Mouse (Mus musculus): ENCODE data around the gene Plppr4. TPM values are rescaled to one million over a fixed set of nuclear protein-coding genes. Genes with fewer than 3 reads are reported as not detected.

Plppr4 gene
- polyA plus RNA-seq (2015; fragmentation: Nextera tagmentation; extraction: Ambion mirVana): 2.1 and 2.3 TPM in 2 replicates

- Histone ChIP-seq H3K4me1 (peaks cover 4% of the 10 kb centered on the region; the same call in 1 of the 2 replicates), H3K9ac (peak within 1 kb of the TSS; percentile 29; the same call in 1 of the 2 replicates), H3K4me2 (replicated peaks) (peak within 1 kb of the TSS; percentile 72), H3K27me3 (no peaks in the 10 kb centered on the region), H3K36me3 (no peaks in the 10 kb centered on the region), H3K4me3 (replicated peaks) (peak within 1 kb of the TSS; percentile 49), H3K27ac (replicated peaks) (no peak within 1 kb of the TSS), H3K9me3 (replicated peaks) (no peaks in the 10 kb centered on the region)
- WGBS: 36% methylated on average over 5 of the region's 5 CpGs
- no peak for ATAC-seq (ENCODE audit: insufficient number of reproducible peaks, low FRiP score, low TSS enrichment, low read depth)
Observed at GRCm38 (mm10) chr3:117360528-117360927, at the start of gene Plppr4. Gene Plppr4 (minus strand): TSS chr3:117360876.

DNA sequence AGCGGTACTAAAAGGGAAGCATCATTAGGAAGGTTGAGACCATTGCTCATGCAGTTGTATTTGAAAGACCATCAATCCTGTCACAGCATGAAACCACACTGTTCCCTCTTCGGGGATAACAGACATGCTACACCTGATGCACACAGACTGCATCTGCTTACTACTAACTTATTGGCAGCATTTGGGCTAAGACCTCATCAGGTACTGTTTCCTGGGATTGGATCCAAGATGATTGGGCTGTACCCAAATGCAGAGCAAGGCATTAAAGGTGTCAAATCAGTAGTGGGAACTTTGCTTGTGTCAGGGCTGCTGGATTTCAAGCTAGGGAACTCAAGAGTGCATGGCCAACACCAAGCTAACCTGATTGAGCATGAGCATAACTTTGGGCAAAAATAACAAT lies 45.1 kb upstream of the Plppr4 start:
- H3K36me3 ChIP-seq: no peaks in the 10 kb centered on the region
- H3K9ac ChIP-seq: no peak overlapping the region
- no peaks in the 10 kb centered on the region for H3K9me3 ChIP-seq (replicated peaks)
- H3K27me3 ChIP-seq: no peaks in the 10 kb centered on the region
- H3K27ac ChIP-seq (replicated peaks): no peak overlapping the region
- H3K4me2 ChIP-seq (replicated peaks): no peak overlapping the region
- no peak for ATAC-seq (ENCODE audit: insufficient number of reproducible peaks, low FRiP score, low TSS enrichment, low read depth)
- 87% methylated on average over 2 of the region's 2 CpGs for WGBS
- H3K4me1 ChIP-seq: no peaks in the 10 kb centered on the region
- H3K4me3 ChIP-seq (replicated peaks): no peak overlapping the region

DNA sequence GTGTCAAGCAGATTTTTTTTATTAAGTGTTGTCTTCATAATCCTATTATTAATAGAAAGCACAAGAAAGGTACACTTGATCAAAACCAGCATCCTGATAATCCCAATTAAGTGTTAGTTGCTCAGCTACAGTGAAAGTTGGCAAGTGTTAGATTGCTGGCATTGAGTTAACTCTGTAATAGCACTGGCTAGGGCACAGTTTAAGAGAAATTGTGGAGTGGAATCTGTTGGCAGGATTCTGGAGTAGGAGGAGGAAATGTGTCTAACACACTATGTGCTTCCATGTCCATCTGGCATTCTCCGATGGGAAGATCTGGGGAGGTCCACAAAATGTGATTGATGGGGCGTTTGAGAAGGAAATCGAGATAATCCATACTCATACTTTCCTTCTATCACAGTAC lies 43.1 kb upstream of the Plppr4 start:
- Histone ChIP-seq H3K36me3 (no peaks in the 10 kb centered on the region), H3K4me3 (replicated peaks) (no peak overlapping the region), H3K9ac (no peak overlapping the region), H3K4me1 (no peaks in the 10 kb centered on the region), H3K4me2 (replicated peaks) (no peak overlapping the region), H3K27me3 (no peaks in the 10 kb centered on the region), H3K9me3 (replicated peaks) (no peaks in the 10 kb centered on the region), H3K27ac (replicated peaks) (no peak overlapping the region)
- ATAC-seq (ENCODE audit: insufficient number of reproducible peaks, low FRiP score, low TSS enrichment, low read depth): no peak
- WGBS: 87% methylated on average over 3 of the region's 3 CpGs

- no peak overlapping the region for H3K4me3 ChIP-seq (replicated peaks)
- WGBS: 91% methylated on average over 1 of the region's 1 CpGs
- H3K27ac ChIP-seq (replicated peaks): no peak overlapping the region
- no peaks in the 10 kb centered on the region for H3K9me3 ChIP-seq (replicated peaks)
- no peaks in the 10 kb centered on the region for H3K4me1 ChIP-seq
- no peak for ATAC-seq (ENCODE audit: insufficient number of reproducible peaks, low FRiP score, low TSS enrichment, low read depth)
- H3K36me3 ChIP-seq: no peaks in the 10 kb centered on the region
- H3K4me2 ChIP-seq (replicated peaks): no peak overlapping the region
- H3K9ac ChIP-seq: no peak overlapping the region
- no peaks in the 10 kb centered on the region for H3K27me3 ChIP-seq
Observed at GRCm38 (mm10) chr3:117366041-117366440, 5.4 kb upstream of the Plppr4 start.

DNA sequence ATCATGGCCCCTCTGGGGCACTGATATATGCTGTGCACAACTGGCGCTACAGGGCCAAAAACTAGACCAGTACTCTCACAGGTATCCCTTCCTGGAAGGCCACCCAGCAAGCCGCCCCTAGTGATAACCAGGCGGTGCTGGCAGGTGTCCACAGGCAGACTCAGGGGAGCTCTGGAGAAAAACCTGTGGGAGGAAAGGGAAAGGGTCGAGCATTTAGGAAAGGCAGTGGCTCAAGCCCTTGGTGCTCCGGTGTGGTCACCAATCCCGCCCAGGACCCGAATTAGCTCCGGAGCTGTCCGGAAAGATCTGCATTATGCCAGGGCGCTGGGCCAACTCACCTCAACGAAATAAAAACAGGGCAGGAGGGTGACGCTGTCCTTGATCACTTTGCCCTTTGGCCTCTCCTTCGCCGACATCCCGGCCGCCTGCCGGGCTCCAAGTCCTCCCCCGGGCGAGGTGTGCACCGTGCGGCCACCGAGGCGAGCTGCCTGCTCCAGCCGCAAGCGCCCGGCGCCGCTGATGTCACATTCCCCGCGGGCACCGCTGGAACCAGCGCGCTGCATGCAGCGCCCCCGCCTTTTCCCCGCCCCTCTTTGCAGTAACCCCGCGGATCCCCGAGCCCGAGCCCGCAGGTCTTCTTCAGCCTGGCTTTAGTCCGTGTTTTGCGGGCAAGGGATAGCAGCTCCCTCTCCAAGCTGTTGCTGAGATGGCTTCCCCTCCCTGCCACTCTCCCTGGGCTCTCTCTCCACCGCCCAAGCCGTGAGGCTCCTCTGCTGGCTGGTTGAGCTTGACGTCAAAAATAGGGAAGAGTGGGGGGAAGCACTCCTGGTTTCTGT lies 772 bp downstream of the Plppr4 start:
- WGBS: 4% methylated on average over 46 of the region's 46 CpGs
- Histone ChIP-seq H3K4me2 (replicated peaks) (peak overlapping the region; percentile 72), H3K4me3 (replicated peaks) (peak overlapping the region; percentile 49), H3K9ac (peak overlapping the region; percentile 29; the same call in 1 of the 2 replicates), H3K4me1 (peaks cover 4% of the 10 kb centered on the region; the same call in 1 of the 2 replicates), H3K27ac (replicated peaks) (no peak overlapping the region), H3K27me3 (no peaks in the 10 kb centered on the region), H3K9me3 (replicated peaks) (no peaks in the 10 kb centered on the region), H3K36me3 (no peaks in the 10 kb centered on the region)
- peak; percentile 43; the same call in 1 of the 2 replicates for ATAC-seq (ENCODE audit: insufficient number of reproducible peaks, low FRiP score, low TSS enrichment, low read depth)

DNA sequence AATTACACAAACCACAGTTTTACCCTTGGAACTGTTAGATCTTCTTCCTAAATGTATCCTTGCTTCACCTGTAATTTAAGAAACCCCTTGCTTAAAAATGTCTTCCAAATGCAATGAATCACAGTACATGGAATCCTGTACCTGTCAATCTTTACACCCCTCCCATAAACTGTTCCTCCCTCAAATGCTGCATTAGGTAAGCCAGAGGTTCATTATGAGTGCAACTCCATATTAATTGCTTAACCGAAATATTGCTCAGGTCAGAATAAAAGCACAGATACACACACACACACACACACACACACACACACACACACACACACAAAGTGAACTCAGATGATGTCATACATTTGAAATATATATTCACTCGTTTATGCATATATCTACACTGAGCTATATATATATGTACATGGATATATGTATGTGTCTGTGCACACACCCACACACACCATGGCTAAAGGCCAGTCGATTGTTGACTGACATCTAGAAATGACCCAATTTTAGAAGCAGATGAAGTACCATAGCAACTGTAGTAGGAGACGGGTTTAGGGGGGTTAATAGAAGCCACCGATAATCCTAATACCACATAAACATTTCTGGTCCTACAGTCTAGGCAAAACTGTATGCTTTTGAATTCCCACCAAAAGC lies 1.6 kb downstream of the Plppr4 start:
- Histone ChIP-seq H3K27ac (replicated peaks) (no peak overlapping the region), H3K4me2 (replicated peaks) (peak overlapping the region; percentile 72), H3K36me3 (no peaks in the 10 kb centered on the region), H3K9ac (no peak overlapping the region), H3K4me1 (peaks cover 4% of the 10 kb centered on the region; the same call in 1 of the 2 replicates), H3K9me3 (replicated peaks) (no peaks in the 10 kb centered on the region), H3K27me3 (no peaks in the 10 kb centered on the region), H3K4me3 (replicated peaks) (peak overlapping the region; percentile 49)
- 75% methylated on average over 5 of the region's 5 CpGs for WGBS
- ATAC-seq (ENCODE audit: insufficient number of reproducible peaks, low FRiP score, low TSS enrichment, low read depth): no peak

DNA sequence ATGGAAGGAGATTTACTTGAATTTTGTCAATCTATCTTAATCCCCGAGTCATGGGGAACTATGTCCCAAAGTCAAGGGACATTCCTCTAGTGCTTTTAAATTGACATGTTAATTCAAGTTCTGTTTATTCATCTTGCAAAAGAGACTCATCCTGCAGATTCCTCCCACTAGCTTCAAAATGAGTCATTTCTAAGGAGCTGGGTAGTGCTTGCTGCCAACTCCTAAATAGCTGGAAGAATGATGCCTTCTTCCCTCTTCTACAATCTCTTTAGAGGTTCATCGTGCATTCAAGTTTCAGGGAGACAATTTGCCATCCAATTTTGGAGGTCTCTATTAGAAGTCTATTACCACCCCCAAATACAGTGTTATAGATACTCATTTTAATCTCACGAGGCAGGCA lies 3.3 kb downstream of the Plppr4 start:
- H3K36me3 ChIP-seq: no peaks in the 10 kb centered on the region
- H3K4me2 ChIP-seq (replicated peaks): no peak overlapping the region
- no peak overlapping the region for H3K9ac ChIP-seq
- WGBS: 80% methylated on average over 3 of the region's 3 CpGs
- H3K9me3 ChIP-seq (replicated peaks): no peaks in the 10 kb centered on the region
- no peak for ATAC-seq (ENCODE audit: insufficient number of reproducible peaks, low FRiP score, low TSS enrichment, low read depth)
- H3K27me3 ChIP-seq: no peaks in the 10 kb centered on the region
- H3K4me3 ChIP-seq (replicated peaks): no peak overlapping the region
- H3K27ac ChIP-seq (replicated peaks): no peak overlapping the region
- peaks cover 4% of the 10 kb centered on the region; the same call in 1 of the 2 replicates for H3K4me1 ChIP-seq

- Histone ChIP-seq H3K27ac (replicated peaks) (no peak overlapping the region), H3K9me3 (replicated peaks) (no peaks in the 10 kb centered on the region), H3K9ac (no peak overlapping the region), H3K36me3 (no peaks in the 10 kb centered on the region), H3K27me3 (no peaks in the 10 kb centered on the region), H3K4me3 (replicated peaks) (no peak overlapping the region), H3K4me2 (replicated peaks) (no peak overlapping the region), H3K4me1 (no peaks in the 10 kb centered on the region)
- 74% methylated on average over 2 of the region's 2 CpGs for WGBS
- no peak for ATAC-seq (ENCODE audit: insufficient number of reproducible peaks, low FRiP score, low TSS enrichment, low read depth)
Observed at GRCm38 (mm10) chr3:117353940-117354339, 6.7 kb downstream of the Plppr4 start.

DNA sequence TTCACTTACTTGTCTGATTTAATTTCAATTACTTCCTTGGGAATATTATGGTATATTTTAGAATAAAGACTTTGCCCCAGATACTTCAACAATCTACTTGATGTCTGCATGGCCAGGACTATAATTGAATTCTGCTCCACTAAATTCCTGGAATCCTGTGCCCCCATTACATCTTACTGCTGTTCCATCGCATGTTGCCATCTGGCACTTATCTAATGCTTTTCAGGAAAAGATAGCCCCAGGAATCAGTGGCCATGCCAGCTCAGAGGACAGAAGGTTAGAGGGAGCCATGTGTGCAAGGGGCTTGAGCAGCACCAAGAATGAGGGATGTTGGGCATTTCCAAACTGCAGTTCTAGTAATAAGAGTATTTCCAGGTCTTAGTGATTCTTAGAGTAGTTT lies 14.3 kb downstream of the Plppr4 start:
- WGBS: 65% methylated on average over 1 of the region's 1 CpGs
- Histone ChIP-seq H3K9me3 (replicated peaks) (no peaks in the 10 kb centered on the region), H3K4me2 (replicated peaks) (no peak overlapping the region), H3K36me3 (no peaks in the 10 kb centered on the region), H3K27ac (replicated peaks) (no peak overlapping the region), H3K4me3 (replicated peaks) (no peak overlapping the region), H3K9ac (no peak overlapping the region), H3K27me3 (no peaks in the 10 kb centered on the region), H3K4me1 (no peaks in the 10 kb centered on the region)
- no peak for ATAC-seq (ENCODE audit: insufficient number of reproducible peaks, low FRiP score, low TSS enrichment, low read depth)

GRCm38 (mm10) chr3:117331502-117331901 lies 29.2 kb downstream of the Plppr4 start:
- ATAC-seq (ENCODE audit: insufficient number of reproducible peaks, low FRiP score, low TSS enrichment, low read depth): no peak

DNA sequence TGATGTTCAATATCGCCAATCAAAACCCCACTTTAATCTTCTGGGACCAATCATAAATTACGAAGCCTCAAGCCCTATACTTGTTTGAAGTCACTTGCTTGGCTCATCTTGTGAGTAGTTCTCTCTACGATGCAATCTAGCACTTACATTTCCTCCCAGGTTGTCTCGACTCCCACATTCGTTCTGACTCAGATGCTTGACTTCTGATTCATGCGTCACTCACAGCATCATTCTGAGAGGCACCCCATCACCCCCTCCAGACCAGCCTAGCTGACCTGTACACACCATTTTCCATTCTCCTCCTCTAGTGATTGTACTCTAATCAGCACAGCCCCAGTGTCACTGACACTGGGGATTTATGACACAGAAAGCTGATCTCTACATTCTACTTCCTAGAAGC lies 31.2 kb downstream of the Plppr4 start:
- WGBS: 76% methylated on average over 6 of the region's 6 CpGs
- Histone ChIP-seq H3K36me3 (no peaks in the 10 kb centered on the region), H3K4me1 (no peaks in the 10 kb centered on the region), H3K27me3 (no peaks in the 10 kb centered on the region), H3K9me3 (replicated peaks) (no peaks in the 10 kb centered on the region), H3K9ac (no peak overlapping the region), H3K27ac (replicated peaks) (no peak overlapping the region), H3K4me3 (replicated peaks) (no peak overlapping the region), H3K4me2 (replicated peaks) (no peak overlapping the region)
- ATAC-seq (ENCODE audit: insufficient number of reproducible peaks, low FRiP score, low TSS enrichment, low read depth): no peak

More at GRCm38 (mm10) chr3:117331502-117331901, 29.2 kb downstream of the Plppr4 start:
- no peaks in the 10 kb centered on the region for H3K36me3 ChIP-seq
- H3K27me3 ChIP-seq: no peaks in the 10 kb centered on the region
- no peak overlapping the region for H3K27ac ChIP-seq (replicated peaks)
- H3K4me1 ChIP-seq: no peaks in the 10 kb centered on the region
- H3K4me3 ChIP-seq (replicated peaks): no peak overlapping the region
- 64% methylated on average over 10 of the region's 10 CpGs for WGBS
- no peaks in the 10 kb centered on the region for H3K9me3 ChIP-seq (replicated peaks)
- no peak overlapping the region for H3K4me2 ChIP-seq (replicated peaks)
- H3K9ac ChIP-seq: no peak overlapping the region
